Mouse (Mus musculus) lung, adult 2 months (tissue): ENCODE results near the gene Nr1d2. TPM values are rescaled to one million over a fixed set of nuclear protein-coding genes. Genes with fewer than 3 reads are reported as not detected.
"Not testable (repeated sequence)": the region's sequence is repeated elsewhere in the genome, so short reads cannot be mapped to it uniquely, and the experiment has no call there.

Experiments
- DNase-seq: peaks from one replicate; pipeline ENCODE4 v3.0.0; 2022
- H3K4me1 ChIP-seq: fragments of 200-500 bp; 2 replicates; pipeline ENCODE4 v1.6.1; 2011; ENCODE audit warnings: low read length; ENCODE audit not compliant: control insufficient read depth, insufficient read depth
- H3K4me3 ChIP-seq: fragments of 200-500 bp; replicated peaks from 2 replicates; pipeline ENCODE3; 2011; ENCODE audit warnings: low read depth, mild to moderate bottlenecking, control low read depth, low read length; ENCODE audit errors: extremely low read depth
- CTCF ChIP-seq: fragments of 200-500 bp; IDR thresholded peaks from 2 replicates; pipeline ENCODE4 v1.5.1; 2011; ENCODE audit warnings: mild to moderate bottlenecking, low read length, control low read depth; ENCODE audit not compliant: insufficient read depth
- POLR2A ChIP-seq: fragments of 200-500 bp; IDR thresholded peaks from 2 replicates; pipeline ENCODE4 v1.6.1; 2011; ENCODE audit warnings: low read depth, mild to moderate bottlenecking, control low read depth, low read length, borderline replicate concordance; ENCODE audit errors: extremely low read depth
- WGBS: fragments of 180-500 bp; shearing (Covaris S2); methylation state at CpG from one replicate; pipeline ENCODE4 v1.1.7; 2018; 5-methylcytosine and 5-hydroxymethylcytosine counted together
- polyA plus RNA-seq: library from polyadenylated mRNA; depleted of rRNA; stranded (reverse); fragments of >200 nt; gene quantifications from 2 replicates; pipeline ENCODE4 v1.2.3, GENCODE M21; 2012

Gene Nr1d2
- polyA plus RNA-seq, 1 experiment = 20.4 TPM

DNA sequence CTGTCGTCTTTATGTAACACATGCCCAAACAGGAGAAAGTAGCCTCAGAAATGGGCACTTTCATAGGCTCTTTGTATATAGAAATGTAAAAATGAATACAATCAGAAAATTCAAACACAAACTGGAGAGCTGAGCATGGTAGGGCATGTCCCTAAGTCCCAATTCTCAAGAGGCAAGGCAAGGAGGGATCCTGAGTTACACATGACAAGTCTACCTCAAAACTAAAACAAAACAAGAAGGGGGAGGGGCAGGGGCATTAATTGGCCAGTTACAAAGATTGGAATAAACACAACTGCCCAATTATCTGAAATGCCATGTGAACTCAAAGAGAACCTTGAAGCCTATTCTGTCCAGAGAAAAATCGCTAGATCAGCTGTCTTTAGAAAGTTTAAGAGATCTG is 5.9 kb downstream of the Nr1d2 start:
- TF ChIP-seq CTCF (no peak), POLR2A (no peak)
- Histone ChIP-seq H3K4me1 (peaks cover 8% of the 10 kb centered on the region), H3K4me3 (no peak overlapping the region)
- DNase-seq = no peak
- 77% methylated on average over 2 of the region's 2 CpGs for WGBS

DNA sequence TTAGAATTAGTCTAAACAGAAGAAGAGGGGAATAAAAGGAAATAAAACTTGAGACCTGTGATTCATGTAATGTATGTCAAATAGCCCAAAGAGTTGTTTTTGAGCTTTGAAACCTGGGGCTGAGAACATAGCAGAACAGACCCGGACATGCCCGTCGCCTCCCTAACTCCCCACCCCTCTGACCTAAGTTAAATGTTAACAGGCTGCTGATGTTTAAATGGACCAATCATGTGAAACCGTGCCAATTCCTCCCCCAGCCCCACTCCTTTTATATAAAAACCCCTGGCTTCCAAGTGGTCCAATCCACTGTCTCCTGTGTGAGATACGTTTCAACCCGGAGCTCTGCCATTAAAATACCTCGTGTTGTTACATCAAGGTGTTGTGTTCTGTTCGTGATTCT is 7.1 kb downstream of the Nr1d2 start:
- H3K4me3 ChIP-seq, DNase-seq, H3K4me1 ChIP-seq: not testable (repeated sequence)
- WGBS = 92% methylated on average over 8 of the region's 8 CpGs

DNA sequence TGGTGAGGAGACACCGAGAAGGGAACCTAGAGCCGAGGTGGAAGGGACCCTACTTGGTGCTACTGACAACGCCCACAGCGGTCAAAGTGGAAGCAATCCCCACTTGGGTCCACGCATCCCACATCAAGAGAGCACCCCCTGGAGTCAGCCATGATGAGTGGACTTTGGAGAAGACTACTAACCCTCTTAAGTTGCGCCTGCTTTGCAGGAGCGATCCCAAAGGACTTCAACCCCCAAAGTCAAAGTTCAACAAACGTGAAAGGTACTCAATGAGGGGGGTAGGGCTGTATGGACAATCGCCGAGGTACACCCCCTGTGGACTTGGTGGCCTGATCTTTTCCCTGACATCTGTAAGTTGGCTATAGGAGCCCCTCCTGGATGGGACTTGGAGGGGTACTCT is 9.2 kb downstream of the Nr1d2 start:
- DNase-seq, H3K4me1 ChIP-seq, H3K4me3 ChIP-seq: not testable (repeated sequence)
- 95% methylated on average over 10 of the region's 10 CpGs for WGBS

DNA sequence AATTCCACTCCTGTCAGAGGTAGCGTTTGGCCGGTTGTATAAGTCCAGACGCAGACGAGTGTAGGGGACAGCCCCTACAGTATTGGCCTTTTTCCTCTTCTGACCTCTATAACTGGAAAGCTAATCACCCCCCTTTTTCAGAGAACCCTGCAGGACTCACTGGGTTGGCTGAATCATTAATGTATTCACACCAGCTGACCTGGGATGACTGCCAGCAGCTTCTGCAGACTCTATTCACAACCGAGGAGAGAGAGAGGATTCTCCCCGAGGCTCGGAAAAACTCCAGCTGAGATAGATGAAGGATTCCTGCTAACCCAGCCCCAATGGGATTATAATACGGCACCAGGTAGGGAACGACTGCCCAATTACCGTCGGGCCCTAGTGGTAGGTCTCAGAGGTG is 12.7 kb downstream of the Nr1d2 start:
- not testable (repeated sequence) for DNase-seq, H3K4me3 ChIP-seq, H3K4me1 ChIP-seq
- 69% methylated on average over 11 of the region's 11 CpGs for WGBS

DNA sequence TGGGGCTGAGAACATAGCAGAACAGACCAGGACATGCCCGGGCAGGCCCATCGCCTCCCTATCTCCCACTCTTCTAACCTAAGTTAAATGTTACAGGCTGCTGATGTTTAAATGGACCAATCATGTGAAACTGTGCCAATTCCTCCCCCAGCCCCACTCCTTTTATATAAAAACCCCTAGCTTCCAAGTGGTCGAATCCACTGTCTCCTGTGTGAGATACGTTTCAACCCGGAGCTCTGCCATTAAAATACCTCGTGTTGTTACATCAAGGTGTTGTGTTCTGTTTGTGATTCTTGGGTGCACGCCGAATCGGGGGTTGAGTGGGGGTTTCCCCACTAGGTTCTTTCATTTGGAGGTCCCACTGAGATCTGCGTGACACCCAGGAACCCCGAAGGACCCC is 13.5 kb downstream of the Nr1d2 start:
- not testable (repeated sequence) for H3K4me3 ChIP-seq, DNase-seq, H3K4me1 ChIP-seq
- WGBS = 93% methylated on average over 11 of the region's 11 CpGs

DNA sequence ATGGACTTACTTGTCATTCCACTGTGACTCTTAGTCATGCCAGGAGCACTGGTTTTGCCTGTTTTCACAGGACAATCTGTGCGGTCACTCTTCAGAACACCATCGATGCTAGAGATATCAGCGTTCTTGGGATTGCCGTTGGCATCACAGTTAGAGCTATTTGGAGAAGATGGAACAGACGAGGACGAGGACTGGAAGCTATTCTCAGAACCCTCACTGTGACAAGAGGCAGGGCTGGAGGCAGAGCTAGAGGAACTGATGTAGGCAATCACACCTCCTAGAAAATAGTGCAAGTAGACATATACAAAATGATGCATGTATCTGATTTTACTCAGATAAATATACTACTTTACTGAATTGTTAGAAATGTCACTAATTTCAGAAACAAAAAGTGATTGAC is 16.9 kb downstream of the Nr1d2 start:
- Histone ChIP-seq H3K4me3 (no peak overlapping the region), H3K4me1 (peaks cover 4% of the 10 kb centered on the region; the same call in 1 of the 2 replicates)
- 93% methylated on average over 6 of the region's 6 CpGs for WGBS
- TF ChIP-seq POLR2A (no peak), CTCF (no peak)
- DNase-seq = no peak

DNA sequence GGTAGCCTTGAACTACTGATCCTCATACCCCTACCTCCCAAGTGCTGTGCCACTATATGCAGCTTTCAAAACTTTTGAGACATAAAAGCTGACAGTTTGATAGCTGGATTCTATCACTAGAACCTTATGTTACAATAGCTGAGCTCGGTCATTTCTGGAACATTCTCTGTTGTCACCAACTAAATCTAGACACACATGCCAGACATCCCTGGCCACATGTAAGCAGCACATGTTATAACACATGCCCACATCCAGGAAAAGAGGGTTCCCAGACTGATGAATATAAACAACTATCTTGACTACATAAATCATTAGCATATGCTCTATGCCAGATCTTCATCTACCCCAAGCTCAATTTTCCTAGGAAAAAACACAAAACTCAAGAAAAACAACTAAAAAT is 21.8 kb downstream of the Nr1d2 start:
- Histone ChIP-seq H3K4me3 (no peak overlapping the region), H3K4me1 (peaks cover 2% of the 10 kb centered on the region; the same call in 1 of the 2 replicates)
- no peak for DNase-seq
- no peak for TF ChIP-seq POLR2A
- no peak for TF ChIP-seq CTCF
- WGBS = 82% methylated on average over 1 of the region's 1 CpGs

DNA sequence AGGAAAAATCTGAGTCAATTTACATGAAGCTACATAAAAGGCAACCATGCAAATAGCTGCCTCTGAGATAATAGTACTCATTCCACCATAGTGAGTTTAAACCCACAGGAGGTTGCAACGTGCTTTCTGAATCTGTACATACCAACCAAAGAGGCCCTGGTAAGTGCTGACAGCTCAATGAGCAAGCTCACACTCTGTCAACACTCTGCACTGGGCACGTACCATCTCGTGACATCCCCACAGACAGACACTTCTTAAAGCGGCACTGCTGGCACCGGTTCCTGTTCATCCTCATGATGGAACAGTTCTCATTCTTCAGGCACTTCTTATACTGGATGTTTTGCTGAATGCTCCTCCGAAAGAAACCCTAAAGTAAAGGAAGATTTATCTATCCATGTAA is 22.5 kb downstream of the Nr1d2 start:
- TF ChIP-seq CTCF = no peak
- no peak for TF ChIP-seq POLR2A
- 83% methylated on average over 6 of the region's 6 CpGs for WGBS
- no peak for DNase-seq
- no peak overlapping the region for H3K4me3 ChIP-seq
- peaks cover 2% of the 10 kb centered on the region; the same call in 1 of the 2 replicates for H3K4me1 ChIP-seq

DNA sequence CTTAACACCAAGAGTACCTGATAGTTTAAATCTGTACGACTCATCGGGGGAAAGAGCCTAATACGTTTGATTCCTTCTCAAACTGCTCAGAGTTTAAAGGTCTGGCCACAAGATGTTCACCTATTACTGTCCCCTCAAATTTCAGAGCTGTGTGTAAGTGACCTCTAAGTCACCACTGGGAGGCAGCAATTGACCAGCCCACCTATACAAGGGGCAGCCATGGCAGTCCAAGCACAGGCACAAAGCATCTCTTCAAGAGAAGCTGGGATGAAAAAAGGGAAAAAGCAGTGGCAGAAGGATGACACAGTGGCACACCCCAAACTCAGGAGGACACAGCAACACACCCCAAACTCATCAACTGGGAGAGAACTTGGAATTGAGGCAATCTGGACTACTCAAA is 28.1 kb downstream of the Nr1d2 start:
- H3K4me1 ChIP-seq = no peaks in the 10 kb centered on the region
- 75% methylated on average over 3 of the region's 3 CpGs for WGBS
- H3K4me3 ChIP-seq = no peak overlapping the region
- no peak for DNase-seq
- TF ChIP-seq CTCF = peak; percentile 54
- no peak for TF ChIP-seq POLR2A

DNA sequence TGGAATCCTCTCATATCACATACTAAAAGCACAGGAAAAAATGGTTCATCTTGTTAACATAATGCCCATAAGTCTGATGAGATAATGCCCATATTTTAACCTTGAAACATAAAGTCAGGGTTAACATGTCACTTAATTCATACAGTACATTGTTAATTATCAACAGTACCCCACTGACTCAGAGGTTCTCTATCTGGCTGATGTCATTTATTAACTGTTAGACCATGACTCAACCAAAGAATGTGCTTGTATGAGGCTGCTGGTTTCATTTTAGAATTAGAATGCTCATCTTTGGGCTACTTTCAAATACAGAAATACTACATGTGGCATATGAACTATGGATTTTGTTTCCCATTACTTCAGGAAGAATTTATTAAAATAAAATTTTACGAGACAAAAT is 34.6 kb downstream of the Nr1d2 start:
- 88% methylated on average over 1 of the region's 1 CpGs for WGBS
- H3K4me3 ChIP-seq, DNase-seq: not testable (repeated sequence)

DNA sequence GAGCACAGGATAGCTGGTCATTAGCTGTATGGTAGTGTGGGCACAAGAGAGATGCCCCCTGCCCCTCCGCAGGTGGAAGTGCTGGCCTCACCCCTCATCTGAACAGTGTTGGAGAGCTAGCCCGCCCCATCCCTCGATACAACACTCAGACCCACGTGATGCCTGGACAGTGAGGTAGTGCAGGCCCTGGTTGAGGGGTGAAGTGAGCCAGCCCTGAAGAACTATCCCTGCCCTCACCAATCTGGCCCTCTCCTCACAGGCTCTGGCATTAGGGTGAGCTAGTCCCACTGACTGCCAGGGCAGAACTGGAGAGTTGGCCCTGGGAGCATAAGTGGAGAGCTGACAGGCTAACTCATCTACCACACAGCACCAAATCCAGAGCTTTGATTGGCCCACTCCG is 37.5 kb downstream of the Nr1d2 start:
- 93% methylated on average over 5 of the region's 5 CpGs for WGBS

More for the DNA sequence above, 34.6 kb downstream of the Nr1d2 start:
- not testable (repeated sequence) for H3K4me1 ChIP-seq

DNA sequence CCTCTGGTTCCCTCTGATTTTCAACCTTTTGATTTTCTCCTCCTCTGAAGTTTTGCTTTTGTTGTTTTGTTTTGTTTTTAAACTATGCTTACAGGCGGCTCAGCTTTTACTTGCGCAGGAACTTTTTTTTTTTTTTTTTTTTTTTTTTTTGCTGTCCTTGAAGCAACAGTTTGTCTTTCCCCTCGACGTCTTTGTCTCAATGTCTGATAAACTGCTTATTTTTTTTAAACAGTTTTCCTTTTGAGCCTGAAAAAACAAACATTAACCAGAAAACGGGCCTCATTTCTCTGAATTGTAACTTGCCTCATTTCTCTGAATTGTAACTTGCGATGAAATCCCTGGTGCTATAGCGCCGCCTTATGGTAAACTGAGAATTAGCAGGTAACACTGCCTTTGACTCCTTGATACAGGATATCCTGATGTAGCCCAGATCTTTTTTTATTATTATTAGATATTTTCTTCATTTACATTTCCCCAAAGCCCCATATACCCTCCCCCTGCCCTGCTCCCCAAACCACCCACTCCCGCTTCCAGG is 52.0 kb downstream of the Nr1d2 start:
- TF ChIP-seq CTCF (peak; percentile 22; the same call in 1 of the 2 replicates), POLR2A (no peak)
- no peaks in the 10 kb centered on the region for H3K4me1 ChIP-seq
- H3K4me3 ChIP-seq = no peak overlapping the region
- 32% methylated on average over 9 of the region's 9 CpGs for WGBS
- no peak for DNase-seq

More for the DNA sequence above, 37.5 kb downstream of the Nr1d2 start:
- no peak for DNase-seq
- TF ChIP-seq CTCF (no peak), POLR2A (no peak)
- H3K4me3 ChIP-seq = no peak overlapping the region
- no peaks in the 10 kb centered on the region for H3K4me1 ChIP-seq

DNA sequence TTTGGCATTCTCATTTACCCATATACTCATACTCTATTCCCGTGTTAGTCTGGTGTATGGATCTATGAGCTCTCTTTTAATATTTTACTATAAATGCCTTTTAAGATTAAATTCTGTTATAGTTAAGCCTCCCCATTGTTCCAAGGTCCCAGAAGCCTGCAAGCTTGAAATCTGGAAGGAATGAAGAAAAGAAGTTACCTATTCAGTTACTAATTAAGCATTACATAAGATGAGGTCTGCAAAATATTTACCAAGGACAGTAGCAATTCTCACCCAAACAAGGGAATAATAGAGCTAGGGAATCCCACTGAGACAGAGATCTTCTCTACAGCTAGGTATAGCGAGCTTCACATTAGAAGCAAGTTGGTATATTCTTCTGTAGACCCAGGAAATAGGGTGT is 61.4 kb downstream of the Nr1d2 start:
- 67% methylated on average over 2 of the region's 2 CpGs for WGBS
- H3K4me1 ChIP-seq, DNase-seq, H3K4me3 ChIP-seq: not testable (repeated sequence)
